ENCODE assay signal across 15 mouse cellular contexts in genomic region chr12:5358497-5358896, GRCm38 (mm10). TPM values are rescaled to one million over a fixed set of nuclear protein-coding genes. Genes with fewer than 3 reads are reported as not detected.
DNase-seq lines count a peak whose midpoint lies in the region; ATAC-seq and TF ChIP-seq lines count a peak whose summit lies in the region.
"Had no signal": no experiment of that assay in that cellular context is flagged by ENCODE, and none has a peak within 500 bp of the region (broad histone marks: within the 10 kb centered on the region; RNA-seq: fewer than 3 reads in every experiment).

No protein-coding gene starts in this region.

- peak; percentile 8; the same call in 1 of the 2 replicates for TF ChIP-seq CTCF in left cerebral cortex, adult 2 months (IDR thresholded peaks at IDR 0.05)
- peak; percentile 18; the same call in 1 of the 2 replicates for TF ChIP-seq CTCF in brain, embryonic 14.5 days (IDR thresholded peaks at IDR 0.05; ENCODE audit: borderline replicate concordance, extremely low read depth, insufficient read depth, insufficient read length)

- H3K36me3 ChIP-seq in forebrain, embryonic 15.5 days, result no peaks in the 10 kb centered on the region
- no peaks in the 10 kb centered on the region for H3K36me3 ChIP-seq in forebrain, embryonic 12.5 days (replicated peaks)
- H3K36me3 ChIP-seq in heart, embryonic 10.5 days, result no peaks in the 10 kb centered on the region
- no peaks in the 10 kb centered on the region for H3K36me3 ChIP-seq in heart, embryonic 12.5 days
- H3K36me3 ChIP-seq: hindbrain, embryonic 10.5 days; liver, embryonic 13.5 days had no signal

- H3K9ac ChIP-seq in forebrain, embryonic 15.5 days (replicated peaks), result no peak overlapping the region
- no peak overlapping the region for H3K9ac ChIP-seq in forebrain, embryonic 12.5 days
- H3K9ac ChIP-seq in heart, embryonic 12.5 days, result no peak overlapping the region
- H3K9ac ChIP-seq: liver, embryonic 13.5 days had no signal

- peak overlapping the region; percentile 75 for H3K27ac ChIP-seq in forebrain, embryonic 15.5 days (replicated peaks)
- no peak overlapping the region for H3K27ac ChIP-seq in forebrain, embryonic 12.5 days
- no peak overlapping the region for H3K27ac ChIP-seq in heart, embryonic 10.5 days
- H3K27ac ChIP-seq in heart, embryonic 12.5 days (ENCODE audit: poor library complexity, severe bottlenecking), result no peak overlapping the region
- H3K27ac ChIP-seq in left cerebral cortex, adult 2 months, result no peak overlapping the region
- H3K27ac ChIP-seq: hindbrain, embryonic 10.5 days; liver, embryonic 13.5 days had no signal

- peaks cover 34% of the 10 kb centered on the region for H3K4me1 ChIP-seq in forebrain, embryonic 15.5 days
- H3K4me1 ChIP-seq in forebrain, embryonic 12.5 days, result peaks cover 17% of the 10 kb centered on the region
- H3K4me1 ChIP-seq in heart, embryonic 10.5 days, result no peaks in the 10 kb centered on the region; the same call in 1 of the 2 replicates
- H3K4me1 ChIP-seq in heart, embryonic 12.5 days (replicated peaks), result no peaks in the 10 kb centered on the region
- H3K4me1 ChIP-seq: liver, embryonic 13.5 days; megakaryocyte, embryonic 14.5 days had no signal

- 23% methylated on average over 6 of the region's 6 CpGs for WGBS in forebrain, embryonic 15.5 days
- WGBS in forebrain, embryonic 12.5 days, result 41% methylated on average over 6 of the region's 6 CpGs
- 60% methylated on average over 6 of the region's 6 CpGs for WGBS in heart, embryonic 10.5 days
- WGBS in heart, embryonic 12.5 days, result 59% methylated on average over 6 of the region's 6 CpGs

- H3K4me2 ChIP-seq in forebrain, embryonic 15.5 days (replicated peaks), result no peak overlapping the region
- H3K4me2 ChIP-seq in forebrain, embryonic 12.5 days, result no peak overlapping the region
- H3K4me2 ChIP-seq in heart, embryonic 12.5 days, result no peak overlapping the region
- H3K4me2 ChIP-seq: liver, embryonic 13.5 days had no signal

- ATAC-seq in forebrain, embryonic 15.5 days (replicated peaks), result 0 out of 2 replicates have a peak, but pooled peaks have one; percentile 28
- no peak for ATAC-seq in forebrain, embryonic 12.5 days (ENCODE audit: low FRiP score)
- ATAC-seq in heart, embryonic 12.5 days (ENCODE audit: insufficient number of reproducible peaks, low FRiP score), result no peak
- ATAC-seq: inflammation-experienced regulatory T-cells, adult 6 months had no signal

- no peak overlapping the region for H3K4me3 ChIP-seq in forebrain, embryonic 15.5 days
- no peak overlapping the region for H3K4me3 ChIP-seq in forebrain, embryonic 12.5 days (replicated peaks)
- no peak overlapping the region for H3K4me3 ChIP-seq in heart, embryonic 10.5 days
- no peak overlapping the region for H3K4me3 ChIP-seq in heart, embryonic 12.5 days
- no peak overlapping the region for H3K4me3 ChIP-seq in left cerebral cortex, adult 2 months
- H3K4me3 ChIP-seq: hindbrain, embryonic 10.5 days; liver, embryonic 13.5 days; megakaryocyte, embryonic 14.5 days had no signal

- H3K27me3 ChIP-seq in forebrain, embryonic 15.5 days, result no peaks in the 10 kb centered on the region
- no peaks in the 10 kb centered on the region for H3K27me3 ChIP-seq in forebrain, embryonic 12.5 days
- no peaks in the 10 kb centered on the region for H3K27me3 ChIP-seq in heart, embryonic 10.5 days (ENCODE audit: insufficient read depth, poor library complexity, severe bottlenecking)
- H3K27me3 ChIP-seq in heart, embryonic 12.5 days (replicated peaks), result no peaks in the 10 kb centered on the region
- H3K27me3 ChIP-seq: liver, embryonic 13.5 days; megakaryocyte, embryonic 14.5 days had no signal

- H3K9me3 ChIP-seq in forebrain, embryonic 15.5 days, result no peaks in the 10 kb centered on the region
- H3K9me3 ChIP-seq in forebrain, embryonic 12.5 days, result no peaks in the 10 kb centered on the region
- no peaks in the 10 kb centered on the region for H3K9me3 ChIP-seq in heart, embryonic 10.5 days
- no peaks in the 10 kb centered on the region for H3K9me3 ChIP-seq in heart, embryonic 12.5 days (replicated peaks)
- H3K9me3 ChIP-seq: hindbrain, embryonic 10.5 days; liver, embryonic 13.5 days; megakaryocyte, embryonic 14.5 days had no signal

- DNase-seq in heart, embryonic 10.5 days (ENCODE audit: low spot score), result peak; percentile 14
- no peak for DNase-seq in left cerebral cortex, adult 2 months (ENCODE audit: extremely low spot score in 1 of 2, low spot score in 2 of 2)
- no peak for DNase-seq in left cerebral cortex, postnatal 10 days (ENCODE audit: extremely low spot score in 1 of 2, low spot score in 2 of 2)
- peak; percentile 40 for DNase-seq in brain, embryonic 14.5 days (ENCODE audit: low read depth)
- no peak for DNase-seq in thymus, adult 18-20 months
- DNase-seq: cerebellum, adult 11-12 months; kidney, adult 18-20 months; liver, embryonic 13.5 days; lung, adult 2 months had no signal

- intact Hi-C loops in left cerebral cortex, adult 2 months (cut with DNase I), result loop anchor here (5.0 kb wide), 1 partner anchor 216 kb away; no protein-coding TSS in a partner anchor
- intact Hi-C loops in left cerebral cortex, postnatal 10 days (cut with DNase I), result no loop called here

- no peak for TF ChIP-seq POLR2A in brain, embryonic 14.5 days (IDR thresholded peaks at IDR 0.05; ENCODE audit: borderline replicate concordance, extremely low read depth, insufficient read depth, insufficient read length, poor library complexity, severe bottlenecking)

RNA-seq across cellular contexts. Expression of gene Klhl29, which starts 17.0 kb away (rescaled TPM):
- 5.9 and 6.5 TPM in 2 replicates for polyA plus RNA-seq in forebrain, embryonic 15.5 days (2015; fragmentation: Nextera tagmentation; extraction: Ambion mirVana)
- 3.4 TPM in 2 replicates for polyA plus RNA-seq in forebrain, embryonic 12.5 days (2016; fragmentation: Nextera tagmentation; extraction: Ambion mirVana)
- 0.33 and 0.60 TPM in 2 replicates for polyA plus RNA-seq in heart, embryonic 10.5 days (2016; fragmentation: Nextera tagmentation; extraction: Ambion mirVana)
- polyA plus RNA-seq in heart, embryonic 12.5 days (2016; fragmentation: Nextera tagmentation; extraction: Ambion mirVana), result 0.42 and 0.48 TPM in 2 replicates
- total RNA-seq in left cerebral cortex, adult 2 months (2021), result 10 to 100 TPM; 43.2 to 44.3 TPM
- total RNA-seq in left cerebral cortex, postnatal 10 days (2021), result 10 to 100 TPM; 33.4 to 34.6 TPM
- polyA plus RNA-seq in brain, embryonic 14.5 days (2012; rRNA removed), result 35.0 and 36.1 TPM in 2 replicates

Comparison
In these comparisons a context has a peak if more than half of its experiments do, and no peak if none do; other contexts are left out.
1. DNase-seq: peak in heart, embryonic 10.5 days (single experiment) and brain, embryonic 14.5 days (single experiment); none in left cerebral cortex, adult 2 months (0 of 2), left cerebral cortex, postnatal 10 days (0 of 2) and thymus, adult 18-20 months (0 of 2).